Mouse (Mus musculus): ENCODE results near the gene Rmnd1.

GRCm38 (mm10) chr10:4465799-4466198 lies 33.6 kb upstream of the Rmnd1 start:
- TF ChIP-seq CTCF (IDR thresholded peaks at IDR 0.05; ENCODE audit: low read depth, low read length) (no peak), TAL1 (conservative IDR thresholded peaks at IDR 0.05; ENCODE audit: low read depth, low read length) (no peak)

All from G1E (cell line).